Mouse (Mus musculus): ENCODE results near the gene Ppp2r2d. TPM values are rescaled to one million over a fixed set of nuclear protein-coding genes. Genes with fewer than 3 reads are reported as not detected.

The Ppp2r2d gene
- polyA plus RNA-seq, 1 experiment from 2014 or later: 50.9 TPM

- Histone ChIP-seq H3K27me3 (ENCODE audit: insufficient read depth, low read length) (no peaks in the 10 kb centered on the region), H3K9me3 (ENCODE audit: low read depth, low read length) (no peaks in the 10 kb centered on the region), H3K36me3 (ENCODE audit: insufficient read depth) (peaks cover 64% of the 10 kb centered on the region), H3K4me1 (ENCODE audit: insufficient read depth) (no peaks in the 10 kb centered on the region), H3K4me2 (no peak overlapping the region), H3K9ac (no peak overlapping the region), H3K27ac (ENCODE audit: low read depth) (no peak overlapping the region), H3K4me3 (ENCODE audit: low read depth, low read length) (no peak overlapping the region)
- 92% methylated on average over 3 of the region's 3 CpGs for WGBS
- no peak for DNase-seq
- TF ChIP-seq CTCF (IDR thresholded peaks at IDR 0.05; ENCODE audit: low read depth): no peak
- no peak for ATAC-seq (ENCODE audit: insufficient read depth)
These were observed 37.8 kb downstream of the Ppp2r2d start for GRCm38 (mm10) chr7:138883724-138884123.

- H3K36me3 ChIP-seq (ENCODE audit: insufficient read depth): peaks cover 45% of the 10 kb centered on the region
- WGBS: 81% methylated on average over 13 of the region's 13 CpGs
These were observed 39.7 kb downstream of the Ppp2r2d start for GRCm38 (mm10) chr7:138885365-138886289.

GRCm38 (mm10) chr7:138898122-138898521, 52.2 kb downstream of the Ppp2r2d start:
- H3K4me3 ChIP-seq (ENCODE audit: low read depth, low read length): no peak overlapping the region
- WGBS: 55% methylated on average over 2 of the region's 2 CpGs
- H3K27me3 ChIP-seq (ENCODE audit: insufficient read depth, low read length): no peaks in the 10 kb centered on the region
- DNase-seq (no peak), ATAC-seq (ENCODE audit: insufficient read depth) (no peak)
- peaks cover 42% of the 10 kb centered on the region for H3K36me3 ChIP-seq (ENCODE audit: insufficient read depth)
- H3K9me3 ChIP-seq (ENCODE audit: low read depth, low read length): no peaks in the 10 kb centered on the region
- no peak for TF ChIP-seq CTCF (IDR thresholded peaks at IDR 0.05; ENCODE audit: low read depth)
- no peak overlapping the region for H3K9ac ChIP-seq
- H3K4me2 ChIP-seq: no peak overlapping the region
- no peaks in the 10 kb centered on the region for H3K4me1 ChIP-seq (ENCODE audit: insufficient read depth)
- H3K27ac ChIP-seq (ENCODE audit: low read depth): no peak overlapping the region

More at GRCm38 (mm10) chr7:138885365-138886289, 39.7 kb downstream of the Ppp2r2d start:
- Histone ChIP-seq H3K4me1 (ENCODE audit: insufficient read depth) (no peaks in the 10 kb centered on the region), H3K9ac (no peak overlapping the region), H3K4me3 (ENCODE audit: low read depth, low read length) (no peak overlapping the region), H3K4me2 (no peak overlapping the region), H3K27me3 (ENCODE audit: insufficient read depth, low read length) (no peaks in the 10 kb centered on the region), H3K9me3 (ENCODE audit: low read depth, low read length) (no peaks in the 10 kb centered on the region), H3K27ac (ENCODE audit: low read depth) (no peak overlapping the region)
- no peak for TF ChIP-seq CTCF (IDR thresholded peaks at IDR 0.05; ENCODE audit: low read depth)
- DNase-seq: no peak
- peak; percentile 35; the same call in 1 of the 2 replicates for ATAC-seq (ENCODE audit: insufficient read depth)

GRCm38 (mm10) chr7:138898743-138899142, 52.9 kb downstream of the Ppp2r2d start:
- 80% methylated on average over 4 of the region's 4 CpGs for WGBS
- H3K9me3 ChIP-seq (ENCODE audit: low read depth, low read length): no peaks in the 10 kb centered on the region
- H3K27me3 ChIP-seq (ENCODE audit: insufficient read depth, low read length): no peaks in the 10 kb centered on the region
- ATAC-seq (ENCODE audit: insufficient read depth): no peak
- H3K4me1 ChIP-seq (ENCODE audit: insufficient read depth): no peaks in the 10 kb centered on the region
- no peak for DNase-seq
- H3K27ac ChIP-seq (ENCODE audit: low read depth): no peak overlapping the region
- no peak overlapping the region for H3K4me2 ChIP-seq
- H3K36me3 ChIP-seq (ENCODE audit: insufficient read depth): peaks cover 39% of the 10 kb centered on the region
- TF ChIP-seq CTCF (IDR thresholded peaks at IDR 0.05; ENCODE audit: low read depth): no peak
- H3K4me3 ChIP-seq (ENCODE audit: low read depth, low read length): no peak overlapping the region
- H3K9ac ChIP-seq: no peak overlapping the region

GRCm38 (mm10) chr7:138903886-138904435, 58.1 kb downstream of the Ppp2r2d start:
- WGBS: 52% methylated on average over 7 of the region's 7 CpGs
- no peak for TF ChIP-seq CTCF (IDR thresholded peaks at IDR 0.05; ENCODE audit: low read depth)
- DNase-seq (no peak), ATAC-seq (ENCODE audit: insufficient read depth) (no peak)
- Histone ChIP-seq H3K27ac (ENCODE audit: low read depth) (no peak overlapping the region), H3K4me2 (no peak overlapping the region), H3K27me3 (ENCODE audit: insufficient read depth, low read length) (no peaks in the 10 kb centered on the region), H3K9ac (no peak overlapping the region), H3K4me1 (ENCODE audit: insufficient read depth) (peaks cover 7% of the 10 kb centered on the region; the same call in 1 of the 2 replicates), H3K36me3 (ENCODE audit: insufficient read depth) (no peaks in the 10 kb centered on the region), H3K4me3 (ENCODE audit: low read depth, low read length) (no peak overlapping the region), H3K9me3 (ENCODE audit: low read depth, low read length) (no peaks in the 10 kb centered on the region)

- H3K27me3 ChIP-seq (ENCODE audit: insufficient read depth, low read length): no peaks in the 10 kb centered on the region
- 0 out of 2 replicates have a peak overlapping the region, but pooled peaks have one; percentile 3 for H3K27ac ChIP-seq (ENCODE audit: low read depth)
- no peaks in the 10 kb centered on the region for H3K36me3 ChIP-seq (ENCODE audit: insufficient read depth)
- H3K4me3 ChIP-seq (ENCODE audit: low read depth, low read length): peak overlapping the region; percentile 69; the same call in 1 of the 2 replicates
- WGBS: 55% methylated on average over 1 of the region's 1 CpGs
- H3K9ac ChIP-seq: peak overlapping the region; percentile 20; the same call in 1 of the 2 replicates
- DNase-seq (no peak), ATAC-seq (ENCODE audit: insufficient read depth) (no peak)
- peaks cover 7% of the 10 kb centered on the region; the same call in 1 of the 2 replicates for H3K4me1 ChIP-seq (ENCODE audit: insufficient read depth)
- H3K9me3 ChIP-seq (ENCODE audit: low read depth, low read length): no peaks in the 10 kb centered on the region
- no peak for TF ChIP-seq CTCF (IDR thresholded peaks at IDR 0.05; ENCODE audit: low read depth)
- H3K4me2 ChIP-seq: peak overlapping the region; percentile 76
These were observed 60.6 kb downstream of the Ppp2r2d start for GRCm38 (mm10) chr7:138906441-138906840.

GRCm38 (mm10) chr7:138907043-138907442, 61.2 kb downstream of the Ppp2r2d start:
- Histone ChIP-seq H3K4me1 (ENCODE audit: insufficient read depth) (peaks cover 7% of the 10 kb centered on the region; the same call in 1 of the 2 replicates), H3K4me3 (ENCODE audit: low read depth, low read length) (peak overlapping the region; percentile 69), H3K27me3 (ENCODE audit: insufficient read depth, low read length) (no peaks in the 10 kb centered on the region), H3K9me3 (ENCODE audit: low read depth, low read length) (no peaks in the 10 kb centered on the region), H3K27ac (ENCODE audit: low read depth) (0 out of 2 replicates have a peak overlapping the region, but pooled peaks have one; percentile 36), H3K4me2 (peak overlapping the region; percentile 76), H3K9ac (peak overlapping the region; percentile 20; the same call in 1 of the 2 replicates), H3K36me3 (ENCODE audit: insufficient read depth) (no peaks in the 10 kb centered on the region)
- no peak for TF ChIP-seq CTCF (IDR thresholded peaks at IDR 0.05; ENCODE audit: low read depth)
- DNase-seq: peak; percentile 75
- 5% methylated on average over 7 of the region's 7 CpGs for WGBS
- peak; percentile 37 for ATAC-seq (ENCODE audit: insufficient read depth)
